Mouse (Mus musculus) monocyte, adult 5-6 weeks (primary cell): ENCODE measurements at regions not wholly inside any gene's neighbourhood (a gene's known extent, or its start where the extent isn't known, plus 50 kb on each side); places are given as distances from the start of the nearest gene placed in this dataset.

Experiments used
- ATAC-seq: fragments of 153-309, 156-312 bp; replicated peaks from 2 replicates; pipeline ENCODE4 v1.8.0; 2017; ENCODE audit warnings: mild to moderate bottlenecking; ENCODE audit not compliant: low TSS enrichment, insufficient number of reproducible peaks, severe bottlenecking, poor library complexity, low FRiP score

DNA sequence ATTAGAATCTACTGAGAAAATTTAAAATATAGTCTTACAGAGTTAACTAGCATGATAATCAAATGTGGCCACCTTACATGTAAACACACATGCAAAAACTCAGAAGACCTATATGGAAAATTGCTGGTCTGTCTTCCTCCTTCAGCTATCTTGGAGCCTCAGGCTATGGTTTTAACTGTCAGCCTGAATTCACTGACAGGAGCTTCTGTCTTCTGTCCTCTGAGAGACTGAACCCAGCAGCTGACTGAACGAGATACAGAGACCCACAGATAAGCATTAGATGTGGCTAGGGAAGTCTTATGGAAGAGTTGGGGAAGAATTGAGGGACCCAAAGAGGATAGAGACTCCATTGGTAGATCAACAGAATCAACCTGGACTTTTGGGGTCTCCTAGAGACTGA is 360.0 kb upstream of the Meox2 start:
- ATAC-seq: no peak

DNA sequence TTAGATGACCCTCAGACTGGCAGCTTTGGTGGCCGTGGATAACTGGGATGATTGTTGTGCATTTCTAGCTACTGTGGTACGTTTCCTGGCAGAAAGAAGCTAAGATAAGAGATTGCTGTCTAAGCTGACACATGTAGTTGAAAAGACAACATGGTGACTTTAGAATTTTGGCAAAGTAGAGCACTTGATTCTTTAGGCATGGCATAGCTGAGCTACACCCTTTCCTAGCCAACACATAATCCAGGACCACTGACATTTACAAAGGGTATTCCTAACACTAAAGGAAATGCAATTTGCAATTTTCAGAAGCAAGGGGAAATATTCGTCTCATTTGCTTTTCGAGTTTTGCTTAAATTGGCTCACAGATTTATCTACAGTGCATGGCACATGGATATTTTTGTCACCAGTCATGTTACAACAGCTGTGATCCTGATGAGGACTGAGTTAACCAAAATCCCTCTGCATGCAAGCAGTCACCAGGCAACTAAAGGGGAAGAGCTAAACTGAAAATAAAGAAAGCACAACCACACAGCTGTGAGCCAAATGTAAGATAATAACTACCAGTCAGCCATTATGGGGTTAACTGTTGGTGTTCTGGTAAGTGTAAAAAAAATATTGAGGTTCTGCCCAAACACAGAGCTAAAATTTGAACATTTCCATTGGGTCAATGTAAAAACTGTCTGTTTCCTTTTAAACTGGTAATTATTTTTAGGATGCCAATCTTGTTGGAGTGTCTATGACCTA is 342.9 kb upstream of the Meox2 start:
- no peak for ATAC-seq

DNA sequence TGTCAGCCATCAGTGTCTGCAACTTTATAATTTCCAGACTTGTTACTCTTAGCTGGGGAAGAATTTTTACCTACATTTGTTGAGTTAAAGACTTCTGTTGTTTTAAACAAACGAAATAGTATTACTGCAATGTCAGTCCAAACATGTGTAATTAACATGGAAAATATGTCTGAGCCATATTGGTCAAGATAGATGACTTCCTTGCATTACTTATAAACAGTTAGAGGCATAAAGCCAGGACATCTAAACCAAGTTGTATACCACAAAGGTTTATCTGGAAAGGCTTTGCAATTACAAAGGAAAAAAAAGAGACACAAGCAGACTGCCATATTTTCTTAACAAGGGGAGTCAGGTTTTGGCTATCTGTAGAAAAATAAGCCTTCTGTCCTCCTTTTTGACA is 342.2 kb upstream of the Meox2 start:
- no peak for ATAC-seq

DNA sequence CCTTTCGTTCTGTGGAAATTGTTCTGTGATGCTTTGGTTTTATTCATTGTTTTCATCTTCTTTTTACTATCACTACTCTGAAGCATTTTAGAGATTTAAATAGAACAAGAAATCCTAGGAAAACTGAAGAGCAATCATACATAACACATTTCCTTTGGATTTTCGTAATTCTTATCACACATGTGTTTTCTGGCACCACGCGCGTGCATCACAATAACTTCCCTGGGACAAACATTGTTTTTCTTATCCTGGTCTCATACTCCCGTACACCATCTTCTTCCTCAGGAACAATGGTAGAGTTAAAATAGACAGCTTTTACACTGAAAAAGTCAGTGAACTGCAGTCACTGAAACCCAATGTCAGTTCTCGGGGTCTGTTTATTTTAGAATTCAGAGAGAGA is 327.6 kb upstream of the Meox2 start:
- no peak for ATAC-seq

DNA sequence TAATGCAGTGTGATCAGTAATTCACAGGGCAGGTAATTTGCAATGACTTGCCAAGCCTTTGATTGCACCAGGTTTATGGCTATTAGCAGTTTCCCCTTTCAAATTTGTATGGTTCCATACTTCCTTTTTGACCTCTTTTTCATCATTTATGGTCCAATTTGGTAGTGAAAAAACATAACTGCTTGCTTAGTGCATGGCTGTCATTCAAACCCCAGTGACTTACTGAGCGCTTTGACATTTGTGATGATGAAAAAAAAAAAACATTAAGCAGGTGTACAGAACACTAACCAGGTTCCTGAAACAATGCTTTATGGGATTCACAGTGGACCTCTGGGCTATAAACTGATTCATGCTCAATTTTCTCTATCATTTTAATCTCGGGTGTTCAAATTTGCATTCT is 317.5 kb upstream of the Meox2 start:
- no peak for ATAC-seq

DNA sequence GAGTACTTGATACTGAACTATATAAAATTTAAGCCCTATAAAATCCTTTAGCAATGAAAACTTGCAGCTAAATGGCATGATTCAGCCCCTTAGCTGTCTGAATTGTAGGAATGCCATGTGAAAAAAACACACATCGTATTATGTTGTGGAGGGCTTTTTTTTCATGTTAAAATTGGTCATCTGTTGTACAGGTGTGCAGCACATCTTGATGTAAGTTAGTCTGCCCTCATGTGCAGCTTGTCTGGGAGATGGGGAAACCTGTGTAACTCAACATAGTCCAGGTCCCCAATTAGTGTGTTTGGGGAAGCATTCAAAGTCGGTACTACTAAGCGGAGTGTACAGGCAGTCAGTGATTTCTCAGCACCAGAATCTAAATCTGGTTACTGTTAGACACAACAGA is 316.9 kb upstream of the Meox2 start:
- no peak for ATAC-seq

DNA sequence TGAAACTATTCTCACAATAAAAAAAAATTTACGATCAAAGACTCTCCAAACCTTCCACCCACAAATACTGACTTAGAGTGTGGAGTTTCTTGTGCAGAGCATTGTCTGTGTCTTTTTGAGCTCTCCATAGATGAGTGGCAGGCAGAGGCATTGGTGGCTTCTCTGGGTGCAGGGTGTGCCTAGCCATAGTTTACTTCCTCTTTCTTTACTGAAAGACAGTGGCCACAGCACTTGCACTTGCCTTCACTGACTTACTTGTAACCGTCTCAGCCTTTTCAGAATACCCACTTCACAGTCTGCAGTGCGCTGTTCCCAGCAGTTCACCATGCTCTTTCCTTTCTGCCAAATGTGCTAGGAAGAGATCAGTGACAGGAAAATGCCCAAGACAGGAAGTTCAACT is 316.1 kb upstream of the Meox2 start:
- 0 out of 2 replicates have a peak, but pooled peaks have one; percentile 31 for ATAC-seq

DNA sequence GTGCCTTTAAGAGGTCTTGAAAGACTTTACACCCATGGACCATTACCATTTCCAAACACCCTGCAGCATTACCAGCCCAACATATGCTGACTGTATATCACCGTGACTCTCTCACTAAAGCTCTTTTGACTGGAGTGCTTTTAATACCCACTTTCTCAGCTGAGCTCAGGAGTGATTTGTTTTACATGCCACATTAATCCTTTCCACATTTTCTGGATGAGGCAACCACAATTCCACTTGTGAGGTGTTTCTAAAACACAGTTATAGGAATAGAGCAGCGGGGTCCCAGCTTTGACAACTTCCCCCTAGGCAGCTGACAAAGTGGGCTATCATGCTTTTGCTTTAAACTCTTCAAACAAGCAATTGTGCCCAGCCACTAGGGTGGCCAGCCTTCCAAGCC is 314.5 kb upstream of the Meox2 start:
- no peak for ATAC-seq

DNA sequence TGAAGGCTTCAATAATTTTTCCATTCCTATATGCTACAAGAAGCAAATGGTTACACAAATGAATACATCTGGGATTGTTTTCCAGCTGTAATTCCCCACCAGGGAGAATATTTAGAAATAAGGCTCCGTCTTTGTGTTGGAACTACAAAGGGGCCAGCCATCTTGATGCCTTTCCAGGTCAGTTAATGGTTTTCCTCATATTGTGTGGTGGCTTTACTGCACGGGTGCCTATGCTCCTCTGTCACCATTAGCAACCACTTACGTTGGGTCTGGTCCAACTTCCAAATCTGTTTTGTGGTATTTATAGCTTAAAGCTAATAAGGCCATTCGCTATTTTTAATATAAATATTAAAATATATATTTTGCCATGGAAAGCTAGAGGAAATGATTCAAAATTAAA is 312.1 kb upstream of the Meox2 start:
- ATAC-seq: no peak

DNA sequence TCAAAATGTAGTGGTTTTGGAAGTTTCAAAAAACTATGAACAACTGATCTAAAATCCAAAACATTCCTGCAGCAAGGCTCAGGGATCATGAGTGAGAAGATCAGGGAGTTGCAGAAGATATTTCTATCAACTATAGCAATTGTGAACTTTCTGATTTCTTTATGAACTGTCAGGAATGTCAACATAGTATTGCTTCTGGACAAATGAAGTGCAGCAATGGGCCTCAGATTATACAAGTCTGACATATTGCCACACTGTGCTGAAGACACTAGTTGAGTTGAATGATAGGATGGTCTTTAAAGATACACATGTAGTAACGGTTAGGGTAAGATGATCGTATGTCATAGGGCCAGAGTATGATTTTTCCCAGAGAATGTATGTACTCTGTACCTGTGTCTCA is 290.4 kb upstream of the Meox2 start:
- ATAC-seq: no peak

DNA sequence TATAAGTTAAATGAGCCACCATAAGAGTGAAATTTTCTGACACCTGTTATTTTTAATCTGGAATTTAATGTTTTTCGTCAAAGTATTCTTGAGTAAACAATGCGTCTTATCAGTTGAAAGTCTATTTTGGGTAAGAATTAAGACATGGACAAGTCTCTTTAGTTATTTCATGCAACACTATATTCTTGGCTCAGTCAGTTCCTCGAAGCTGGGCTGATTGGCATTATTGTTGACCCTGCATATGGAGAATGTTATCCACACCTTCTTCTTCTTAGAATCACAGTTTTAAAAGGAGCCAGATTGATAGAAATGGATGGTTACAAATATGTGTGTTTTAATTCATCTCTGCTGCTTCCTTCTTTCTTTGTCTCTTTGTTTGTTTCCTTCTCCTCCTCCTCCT is 289.5 kb upstream of the Meox2 start:
- no peak for ATAC-seq

DNA sequence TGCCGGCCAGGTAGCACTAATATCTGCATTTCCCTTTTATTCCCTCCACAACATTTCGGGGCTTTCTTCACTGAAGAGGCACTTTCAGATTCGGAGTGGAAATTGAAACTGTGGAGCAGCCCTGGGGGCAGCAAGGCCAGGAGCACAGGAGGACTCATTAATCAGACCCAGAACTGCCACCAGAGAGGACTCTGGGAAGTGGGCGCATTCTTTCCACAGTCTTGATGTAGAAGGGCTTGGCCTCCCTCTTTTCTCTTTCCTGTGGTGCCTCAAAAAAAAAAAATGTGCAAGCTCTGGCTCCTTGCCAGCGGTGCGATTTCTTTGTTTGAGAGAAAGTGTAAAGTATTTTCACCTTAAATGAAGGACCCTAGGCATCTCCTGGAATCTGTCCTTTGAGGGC is 281.6 kb upstream of the Meox2 start:
- ATAC-seq: no peak

DNA sequence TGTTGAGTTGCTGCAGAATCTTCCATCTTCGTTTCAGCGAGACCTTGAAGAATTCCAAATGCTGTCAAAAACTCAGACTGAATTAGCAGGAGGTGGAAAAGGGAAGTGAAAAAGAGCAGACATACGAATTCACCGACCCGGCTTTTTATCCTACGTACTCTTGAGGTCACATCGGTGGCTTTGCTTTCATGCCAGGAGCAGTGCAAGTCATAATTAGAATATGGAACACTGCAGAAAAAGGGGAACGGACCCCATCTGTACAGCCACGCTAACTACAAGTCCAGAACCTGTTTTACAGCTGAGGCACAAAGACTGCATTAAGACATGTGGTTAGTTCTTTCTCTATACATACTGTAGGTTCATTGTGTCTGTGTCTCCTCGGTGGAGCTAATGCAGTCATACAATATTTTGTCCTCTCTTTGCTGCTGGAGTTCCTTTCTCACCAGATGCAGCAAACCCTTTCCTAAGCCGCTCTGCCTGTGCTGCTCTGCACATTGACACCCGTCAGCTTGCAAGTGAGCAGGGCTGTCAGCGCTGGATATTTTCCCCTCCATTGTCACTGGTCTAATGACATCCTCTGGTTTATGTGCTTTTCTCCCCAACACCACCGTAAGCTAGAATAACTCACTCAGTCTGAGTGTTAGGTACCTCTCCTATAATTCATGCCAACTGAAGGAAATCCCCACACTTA is 276.9 kb upstream of the Meox2 start:
- no peak for ATAC-seq

DNA sequence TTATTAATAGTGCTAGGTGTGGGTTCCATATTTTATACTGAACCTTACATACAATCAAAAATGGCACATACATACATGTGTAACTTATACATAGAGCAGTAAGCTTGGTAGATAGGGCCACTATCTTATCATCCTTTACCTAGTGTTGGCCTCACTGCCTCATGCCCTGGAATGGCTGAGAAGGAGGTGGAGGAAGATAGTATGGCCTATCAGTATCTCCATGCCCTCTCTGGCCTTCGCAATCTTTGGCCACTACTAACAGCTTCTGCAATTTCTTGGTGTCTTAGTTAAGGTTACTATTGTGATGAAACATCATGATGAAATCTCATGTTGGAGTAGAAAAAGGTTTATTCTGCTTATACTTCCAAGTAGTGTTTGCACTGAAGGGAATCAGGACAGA is 265.4 kb upstream of the Meox2 start:
- no peak for ATAC-seq

DNA sequence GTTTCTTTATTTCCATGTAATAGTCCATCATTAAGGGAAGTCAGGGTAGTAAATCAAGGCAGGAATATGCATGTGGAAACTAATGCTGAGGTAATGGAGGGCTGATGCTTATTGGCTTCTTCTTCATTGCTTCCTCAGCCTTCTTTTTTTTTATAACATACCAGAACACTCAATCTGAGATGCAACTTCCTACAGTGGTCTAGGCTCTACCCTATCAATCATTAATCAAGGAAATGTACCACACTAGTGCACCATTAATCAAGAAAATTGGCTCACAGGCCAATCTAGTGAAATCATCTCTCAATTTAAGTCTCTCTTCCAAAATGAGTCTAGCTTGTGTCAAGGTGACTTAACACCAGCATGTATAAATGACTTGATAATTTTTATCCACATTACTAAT is 263.2 kb upstream of the Meox2 start:
- no peak for ATAC-seq

DNA sequence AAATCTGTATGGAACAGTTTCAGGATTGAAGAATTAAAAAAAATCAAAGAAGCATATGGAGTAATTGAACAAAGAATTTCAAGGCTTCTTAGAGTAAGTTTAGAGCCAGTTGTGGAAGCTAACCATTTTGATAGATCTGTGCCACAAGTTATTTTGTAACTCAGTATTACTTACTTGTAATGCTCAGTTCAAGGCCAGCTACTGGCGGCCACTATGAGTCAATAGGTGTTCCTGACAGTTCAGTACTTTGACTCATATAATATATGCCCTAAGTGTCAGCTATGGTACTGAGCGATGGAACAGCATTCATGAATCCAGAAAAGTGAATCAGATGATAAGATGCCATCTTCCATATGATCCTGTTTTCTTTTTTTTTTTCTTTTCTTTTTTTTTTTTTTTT is 259.3 kb upstream of the Meox2 start:
- ATAC-seq: no peak

DNA sequence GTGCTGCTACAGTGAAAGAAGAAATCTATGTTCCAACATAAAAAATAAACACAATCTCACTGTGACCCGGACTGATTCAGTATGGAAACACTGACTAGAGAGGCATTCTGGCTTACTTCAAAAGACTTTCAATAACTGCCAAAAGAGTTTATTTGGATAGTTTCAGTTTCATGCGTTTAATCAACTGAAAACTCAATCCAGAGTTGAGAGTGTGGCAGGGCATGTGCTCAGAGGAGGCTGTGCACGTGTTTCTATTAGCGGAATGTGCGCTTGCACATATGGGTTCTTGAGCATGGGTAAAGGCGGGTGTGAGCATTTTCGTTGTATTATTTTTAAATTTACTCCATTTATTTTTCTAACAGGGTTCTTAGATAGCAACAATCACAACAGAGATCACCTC is 245.2 kb upstream of the Meox2 start:
- no peak for ATAC-seq

DNA sequence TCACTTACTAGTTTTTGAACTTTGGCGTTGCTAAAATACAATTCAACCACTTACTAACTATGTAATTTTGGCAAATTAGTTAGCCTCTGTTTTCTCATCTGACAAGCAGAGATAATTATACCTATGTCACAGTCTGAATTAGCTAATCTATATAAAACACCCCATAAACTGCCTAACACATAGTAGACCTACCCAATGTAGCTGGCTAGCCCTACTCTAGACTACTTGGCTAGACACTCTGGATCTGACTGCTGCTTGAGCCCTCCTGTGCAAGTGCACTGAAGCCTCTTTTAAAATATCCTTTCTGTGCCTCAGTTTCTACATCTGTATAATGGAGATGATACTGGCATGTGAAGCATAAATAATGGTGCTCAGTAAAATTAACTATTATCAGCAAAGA is 227.6 kb upstream of the Meox2 start:
- ATAC-seq: no peak

DNA sequence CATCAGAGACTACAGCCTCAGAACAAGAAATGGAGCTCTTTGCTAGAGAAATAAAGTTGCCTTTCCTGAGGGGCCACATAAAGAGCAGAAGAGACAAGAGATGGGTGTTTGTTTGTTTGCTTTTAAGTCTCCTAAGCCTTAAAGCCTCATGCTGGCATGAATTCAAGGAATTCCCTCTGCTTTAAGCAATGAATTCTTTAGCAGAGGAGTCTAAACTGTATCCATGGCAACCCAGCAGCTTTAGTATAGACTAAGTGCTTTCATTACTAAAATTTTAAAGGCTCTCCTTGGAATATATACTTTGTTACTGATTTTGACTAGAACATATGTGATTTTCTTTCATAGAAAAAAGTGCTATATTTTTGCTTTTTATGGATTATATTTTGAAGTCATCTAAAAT is 195.0 kb upstream of the Meox2 start:
- ATAC-seq: no peak

DNA sequence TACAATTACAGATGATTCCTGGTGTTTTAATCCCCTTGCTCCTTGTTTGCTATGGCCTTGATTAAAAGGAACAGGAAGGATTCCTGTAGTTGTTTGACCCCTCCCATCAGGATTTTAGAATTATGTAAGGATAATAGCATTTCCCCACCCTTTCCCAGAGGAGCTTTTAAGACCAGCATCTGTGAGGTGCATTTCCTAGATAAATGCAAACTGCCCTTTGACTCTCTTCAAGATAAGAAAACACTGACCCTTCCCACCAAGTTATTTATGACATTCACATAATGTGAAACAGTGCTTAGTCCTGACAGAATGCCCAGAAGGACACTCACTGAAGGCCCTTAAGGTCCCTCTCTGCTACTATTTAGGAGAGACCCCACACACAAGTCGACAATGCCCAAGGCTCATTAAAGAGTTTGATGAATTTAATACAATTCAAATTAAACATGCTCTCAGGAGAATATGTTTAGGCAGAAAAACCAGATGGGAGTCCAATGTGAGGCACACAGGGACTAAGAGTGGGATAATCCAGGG is 190.7 kb upstream of the Meox2 start:
- no peak for ATAC-seq
